In the genomic region with DNA sequence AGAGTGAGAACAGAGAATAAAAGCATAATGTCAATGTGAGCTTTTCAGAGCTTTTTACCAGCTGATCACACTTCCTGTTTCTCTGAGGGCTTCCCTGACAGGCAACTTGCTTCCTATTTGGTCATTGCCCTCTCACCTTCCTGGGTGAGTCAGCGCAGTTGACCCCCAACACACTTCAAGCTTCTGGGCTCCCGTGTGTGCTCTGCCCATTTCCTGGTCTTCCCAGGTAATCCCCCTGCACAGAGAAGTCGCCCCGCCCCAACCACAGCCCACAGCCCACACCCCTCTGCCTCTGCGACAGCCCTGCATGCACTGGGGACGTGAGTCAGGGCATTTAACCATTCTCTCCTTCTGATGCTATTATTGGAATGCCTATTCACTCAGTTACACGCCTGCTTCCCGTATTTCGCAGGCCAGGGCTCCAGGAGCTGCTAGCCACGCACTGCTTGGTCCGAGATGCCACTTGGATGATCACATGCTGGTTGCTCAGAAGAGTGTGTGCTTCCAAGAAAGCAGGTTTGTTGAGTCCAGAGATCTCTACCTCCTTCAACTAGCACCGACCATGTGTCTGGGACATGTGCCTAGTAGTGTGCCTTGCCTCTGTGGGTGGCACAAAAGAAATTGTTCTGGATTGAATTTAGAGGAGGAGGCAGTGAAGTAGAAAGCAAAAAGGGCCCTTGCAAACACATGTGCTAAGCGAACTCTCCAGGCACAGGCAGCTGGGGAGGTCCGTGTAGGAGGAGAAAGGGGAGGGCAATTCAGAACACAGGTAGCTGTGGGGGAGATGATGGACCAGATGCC, we compare ENCODE assay signal across 9 mouse cellular contexts.
DNase-seq lines count a peak whose midpoint lies in the region; ATAC-seq and TF ChIP-seq lines count a peak whose summit lies in the region.
"Had no signal": no experiment of that assay in that cellular context is flagged by ENCODE, and none has a peak within 500 bp of the region (broad histone marks: within the 10 kb centered on the region; RNA-seq: fewer than 3 reads in every experiment).

No protein-coding gene starts in this region.

- H3K27me3 ChIP-seq in kidney, embryonic 14.5 days (ENCODE audit: control insufficient read depth, insufficient read depth, low read length): no peaks in the 10 kb centered on the region
- no peaks in the 10 kb centered on the region for H3K27me3 ChIP-seq in cerebellum, adult 2 months (ENCODE audit: control insufficient read depth, insufficient read depth, low read length)

- ATAC-seq in kidney, embryonic 14.5 days (ENCODE audit: low FRiP score, low TSS enrichment): peak; percentile 72
- ATAC-seq in granulocyte monocyte progenitor cell, adult 5-6 weeks (replicated peaks; ENCODE audit: poor library complexity, severe bottlenecking): peak; percentile 82

- no peak overlapping the region for H3K27ac ChIP-seq in kidney, embryonic 14.5 days (ENCODE audit: low read depth, low read length)
- no peak overlapping the region for H3K27ac ChIP-seq in cerebellum, adult 2 months (ENCODE audit: insufficient read depth, low read length)

- no peaks in the 10 kb centered on the region for H3K9me3 ChIP-seq in kidney, embryonic 14.5 days (ENCODE audit: control insufficient read depth, low read length)

- intact Hi-C loops in left cerebral cortex, postnatal 36 days (cut with DNase I): loop anchor here (5.0 kb wide), 1 partner anchor 152 kb away; no protein-coding TSS in a partner anchor

- H3K4me2 ChIP-seq in kidney, embryonic 14.5 days (replicated peaks; ENCODE audit: low read depth, low read length): no peak overlapping the region

- TF ChIP-seq CTCF in cerebellum, adult 2 months (IDR thresholded peaks at IDR 0.05; ENCODE audit: borderline replicate concordance, insufficient read depth, low read depth, low read length): no peak

- no peak overlapping the region for H3K4me3 ChIP-seq in kidney, embryonic 14.5 days (ENCODE audit: low read length)
- H3K4me3 ChIP-seq in cerebellum, adult 2 months (replicated peaks; ENCODE audit: insufficient read depth, low read depth, low read length): no peak overlapping the region
- H3K4me3 ChIP-seq: erythroblast, embryonic 14.5 days had no signal

- no peak for TF ChIP-seq POLR2A in cerebellum, adult 2 months (IDR thresholded peaks at IDR 0.05; ENCODE audit: borderline replicate concordance, insufficient read depth, low read length)

- WGBS in kidney, embryonic 14.5 days: 53% methylated on average over 14 of the region's 14 CpGs
- WGBS in cerebellum, adult 2 months: 70% methylated on average over 14 of the region's 14 CpGs

- DNase-seq in kidney, adult 18-20 months: no peak
- DNase-seq in MN1 (ENCODE audit: low spot score): peak; percentile 59
- DNase-seq in left cerebral cortex, postnatal 36 days (ENCODE audit: low spot score in 2 of 2): peak; percentile 67 to 76
- peak; percentile 33 to 48 for DNase-seq in monocyte, adult 2 months (ENCODE audit: low read depth in 1 of 2, low spot score in 2 of 2)
- no peak for DNase-seq in cerebellum, adult 2 months
- no peak for DNase-seq in cerebellum, adult 9-11 months

- no peak overlapping the region for H3K9ac ChIP-seq in kidney, embryonic 14.5 days (ENCODE audit: low read depth, low read length)

- no peaks in the 10 kb centered on the region for H3K4me1 ChIP-seq in kidney, embryonic 14.5 days (ENCODE audit: control insufficient read depth, insufficient read depth, low read length)
- H3K4me1 ChIP-seq in cerebellum, adult 2 months (ENCODE audit: control insufficient read depth, insufficient read depth, low read length): no peaks in the 10 kb centered on the region

- H3K36me3 ChIP-seq in kidney, embryonic 14.5 days (ENCODE audit: control insufficient read depth, insufficient read depth, low read length): no peaks in the 10 kb centered on the region

Comparison
In these comparisons a context has a peak if more than half of its experiments do, and no peak if none do; other contexts are left out.
1. DNase-seq: peak in MN1 (single experiment), left cerebral cortex, postnatal 36 days (2 of 2) and monocyte, adult 2 months (2 of 2); none in kidney, adult 18-20 months (single experiment), cerebellum, adult 2 months (0 of 2) and cerebellum, adult 9-11 months (single experiment).